Mouse (Mus musculus) ovary, adult 18-20 months (tissue): ENCODE measurements at regions not wholly inside any gene's neighbourhood (a gene's known extent, or its start where the extent isn't known, plus 50 kb on each side); places are given as distances from the start of the nearest gene placed in this dataset.
A peak's percentile ranks its signal among the peaks of the same experiment; 100 is the strongest.

ENCODE experiments used
- DNase-seq: peaks from one replicate; pipeline ENCODE4 v3.0.0; 2022; ENCODE audit warnings: low spot score, mixed read lengths

GRCm38 (mm10) chr6:147755750-147756523, 280.3 kb downstream of the Ccdc91 start:
- no peak for DNase-seq

GRCm38 (mm10) chr6:147759485-147759884, 283.9 kb downstream of the Ccdc91 start:
- no peak for DNase-seq

- DNase-seq, result no peak
These were observed 284.5 kb downstream of the Ccdc91 start for GRCm38 (mm10) chr6:147760113-147760512.

- no peak for DNase-seq
These were observed 281.8 kb upstream of the Far2 start for GRCm38 (mm10) chr6:147765241-147765640.

- no peak for DNase-seq
These were observed 277.9 kb upstream of the Far2 start for GRCm38 (mm10) chr6:147769180-147769579.

- no peak for DNase-seq
These were observed 277.0 kb upstream of the Far2 start for GRCm38 (mm10) chr6:147770034-147770433.

GRCm38 (mm10) chr6:147771411-147771810, 275.6 kb upstream of the Far2 start:
- DNase-seq, result no peak

GRCm38 (mm10) chr6:147773904-147774303, 273.2 kb upstream of the Far2 start:
- DNase-seq, result no peak

GRCm38 (mm10) chr6:147774626-147775025, 272.4 kb upstream of the Far2 start:
- no peak for DNase-seq

GRCm38 (mm10) chr6:147779466-147779865, 267.6 kb upstream of the Far2 start:
- DNase-seq, result no peak

GRCm38 (mm10) chr6:147784249-147784648, 262.8 kb upstream of the Far2 start:
- no peak for DNase-seq

GRCm38 (mm10) chr6:147784854-147785253, 262.2 kb upstream of the Far2 start:
- no peak for DNase-seq

- DNase-seq, result no peak
These were observed 259.0 kb upstream of the Far2 start for GRCm38 (mm10) chr6:147788095-147788494.

- no peak for DNase-seq
These were observed 257.9 kb upstream of the Far2 start for GRCm38 (mm10) chr6:147789112-147789511.

- DNase-seq, result no peak
These were observed 253.2 kb upstream of the Far2 start for GRCm38 (mm10) chr6:147793811-147794210.

GRCm38 (mm10) chr6:147794351-147794750, 252.7 kb upstream of the Far2 start:
- DNase-seq, result no peak

GRCm38 (mm10) chr6:147799009-147799727, 247.9 kb upstream of the Far2 start:
- no peak for DNase-seq

GRCm38 (mm10) chr6:147799861-147800260, 247.2 kb upstream of the Far2 start:
- peak; percentile 9 for DNase-seq

GRCm38 (mm10) chr6:147800846-147801245, 246.2 kb upstream of the Far2 start:
- DNase-seq, result no peak

GRCm38 (mm10) chr6:147803893-147804292, 243.2 kb upstream of the Far2 start:
- DNase-seq, result no peak

GRCm38 (mm10) chr6:147810710-147811109, 236.3 kb upstream of the Far2 start:
- DNase-seq, result peak; percentile 56

GRCm38 (mm10) chr6:147816861-147817260, 230.2 kb upstream of the Far2 start:
- no peak for DNase-seq

- no peak for DNase-seq
These were observed 229.8 kb upstream of the Far2 start for GRCm38 (mm10) chr6:147817262-147817661.
